Mouse (Mus musculus) heart, postnatal 0 days (tissue): ENCODE data around the gene Ntn3. TPM values are rescaled to one million over a fixed set of nuclear protein-coding genes. Genes with fewer than 3 reads are reported as not detected.

Experiments
- ATAC-seq: fragments of 200-750 bp; cut with Nextera tagmentation; 2 replicates; pipeline ENCODE4 v1.8.0; 2017; ENCODE audit warnings: low read depth, moderate number of reproducible peaks, moderate library complexity; ENCODE audit not compliant: insufficient read depth
- DNase-seq: peaks from one replicate; pipeline ENCODE4 v3.0.0-alpha.2; 2016; ENCODE audit warnings: low spot score
- H3K27ac ChIP-seq: fragments of 300-500 bp; sonication (generic); 2 replicates; pipeline ENCODE4 v1.5.1; 2014; ENCODE audit warnings: low read depth, mild to moderate bottlenecking
- H3K27me3 ChIP-seq: fragments of 300-500 bp; sonication (generic); 2 replicates; pipeline ENCODE4 v1.6.1; 2014; ENCODE audit warnings: low read length, mixed read lengths; ENCODE audit not compliant: control insufficient read depth, insufficient read depth
- H3K36me3 ChIP-seq: fragments of 300-500 bp; sonication (generic); replicated peaks from 2 replicates; pipeline ENCODE4 v1.6.1; 2014; ENCODE audit warnings: low read length, mixed read lengths; ENCODE audit not compliant: control insufficient read depth, insufficient read depth
- H3K4me1 ChIP-seq: fragments of 300-500 bp; sonication (generic); 2 replicates; pipeline ENCODE4 v1.6.1; 2014; ENCODE audit warnings: antibody characterized with exemption; ENCODE audit not compliant: control insufficient read depth, insufficient read depth
- H3K4me2 ChIP-seq: fragments of 300-500 bp; sonication (generic); 2 replicates; pipeline ENCODE4 v1.6.1; 2014; ENCODE audit warnings: low read depth, mild to moderate bottlenecking, low read length, moderate library complexity
- H3K4me3 ChIP-seq: fragments of 300-500 bp; sonication (generic); 2 replicates; pipeline ENCODE4 v1.5.1; 2014; ENCODE audit warnings: low read depth, low read length
- H3K9ac ChIP-seq: fragments of 300-500 bp; sonication (generic); replicated peaks from 2 replicates; pipeline ENCODE4 v1.6.1; 2014; ENCODE audit warnings: low read depth, low read length, mixed read lengths
- H3K9me3 ChIP-seq: fragments of 300-500 bp; sonication (generic); replicated peaks from 2 replicates; pipeline ENCODE4 v1.6.1; 2016; ENCODE audit warnings: low read length; ENCODE audit not compliant: control insufficient read depth
- CTCF ChIP-seq: IDR thresholded peaks from 2 replicates; pipeline ENCODE4 v1.5.1; 2016; ENCODE audit warnings: antibody characterized with exemption, control low read depth, low read depth
- EP300 ChIP-seq: IDR thresholded peaks from 2 replicates; pipeline ENCODE4 v1.6.1; 2016; ENCODE audit warnings: antibody characterized with exemption, low read depth
- WGBS: fragments of 180-500 bp; shearing (Covaris S2); extraction: QIAGEN DNeasy Blood & Tissue Kit; methylation state at CpG from one replicate; pipeline ENCODE4 v1.1.7; 2014; 5-methylcytosine and 5-hydroxymethylcytosine counted together
- polyA plus RNA-seq: library from polyadenylated mRNA; unstranded; fragments of >200 nt; fragmentation: Nextera tagmentation; extraction: Ambion mirVana; gene quantifications from 2 replicates; pipeline ENCODE4 v1.2.1, GENCODE M21; 2015
- total RNA-seq: library from RNA; depleted of rRNA; stranded (reverse); fragments of >200 nt; gene quantifications from 2 replicates; pipeline ENCODE4 v1.2.3, GENCODE M21; 2014; ENCODE audit warnings: low replicate concordance

Ntn3 gene
- total and polyA plus RNA-seq, 2 experiments from 2014 or later: 0.59 to 7.3 TPM

GRCm38 (mm10) chr17:24220435-24221411 is 11.4 kb upstream of the Ntn3 start, which contains the start of gene Tedc2:
Tedc2 (minus strand) TSS chr17:24220851.
- peak within 1 kb of the TSS; percentile 73 for H3K4me3 ChIP-seq
- H3K27ac ChIP-seq: peak within 1 kb of the TSS; percentile 43; the same call in 1 of the 2 replicates
- no peak for TF ChIP-seq EP300
- TF ChIP-seq CTCF: peak; percentile 12; the same call in 1 of the 2 replicates
- peak within 1 kb of the TSS; percentile 71 for H3K9ac ChIP-seq
- H3K9me3 ChIP-seq: no peaks in the 10 kb centered on the region
- WGBS: 2% methylated on average over 41 of the region's 41 CpGs
- no peaks in the 10 kb centered on the region for H3K27me3 ChIP-seq
- H3K4me2 ChIP-seq: peak within 1 kb of the TSS; percentile 77
- peaks cover 41% of the 10 kb centered on the region for H3K36me3 ChIP-seq
- ATAC-seq (peak; percentile 94), DNase-seq (peak; percentile 93)
- peaks cover 13% of the 10 kb centered on the region for H3K4me1 ChIP-seq

DNA sequence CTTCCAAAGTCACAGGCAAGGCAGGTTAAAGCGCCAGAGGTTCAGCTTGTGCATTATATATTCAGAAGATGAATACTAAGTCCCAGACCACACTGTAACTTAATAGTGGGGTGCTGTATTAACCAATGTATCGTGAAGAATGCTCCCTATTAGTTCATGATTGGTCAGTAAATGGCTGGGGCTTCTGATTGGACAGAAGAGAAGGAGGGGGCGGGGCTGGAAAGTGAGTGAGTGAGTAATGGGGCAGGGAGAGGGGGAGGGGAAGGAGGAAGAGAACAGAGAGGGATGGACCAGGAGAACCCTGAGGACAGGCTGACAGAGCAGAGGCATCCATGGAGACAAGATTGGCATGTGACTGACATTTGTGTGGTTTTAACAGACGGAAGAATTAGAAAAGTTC is 7.5 kb upstream of the Ntn3 start:
- peaks cover 13% of the 10 kb centered on the region for H3K4me1 ChIP-seq
- TF ChIP-seq CTCF: no peak
- no peak for TF ChIP-seq EP300
- no peaks in the 10 kb centered on the region for H3K9me3 ChIP-seq
- no peak for DNase-seq
- no peak overlapping the region for H3K4me2 ChIP-seq
- no peak overlapping the region for H3K9ac ChIP-seq
- no peak overlapping the region for H3K27ac ChIP-seq
- no peaks in the 10 kb centered on the region for H3K27me3 ChIP-seq
- 68% methylated on average over 4 of the region's 4 CpGs for WGBS
- peaks cover 10% of the 10 kb centered on the region; the same call in 1 of the 2 replicates for H3K36me3 ChIP-seq
- H3K4me3 ChIP-seq: no peak overlapping the region
- ATAC-seq: no peak

GRCm38 (mm10) chr17:24213186-24213585 is 3.9 kb upstream of the Ntn3 start:
- 73% methylated on average over 6 of the region's 6 CpGs for WGBS

GRCm38 (mm10) chr17:24212441-24213018 is 3.2 kb upstream of the Ntn3 start:
- Histone ChIP-seq H3K9me3 (no peaks in the 10 kb centered on the region), H3K9ac (no peak overlapping the region), H3K4me1 (peaks cover 13% of the 10 kb centered on the region), H3K4me2 (peak overlapping the region; percentile 65; the same call in 1 of the 2 replicates), H3K4me3 (no peak overlapping the region), H3K36me3 (peaks cover 6% of the 10 kb centered on the region; the same call in 1 of the 2 replicates), H3K27ac (no peak overlapping the region), H3K27me3 (peaks cover 31% of the 10 kb centered on the region)
- TF ChIP-seq CTCF (no peak), EP300 (no peak)
- DNase-seq: no peak
- WGBS: 29% methylated on average over 5 of the region's 5 CpGs
- no peak for ATAC-seq

More at GRCm38 (mm10) chr17:24213186-24213585, 3.9 kb upstream of the Ntn3 start:
- no peaks in the 10 kb centered on the region for H3K9me3 ChIP-seq
- peaks cover 24% of the 10 kb centered on the region for H3K27me3 ChIP-seq
- H3K36me3 ChIP-seq: peaks cover 10% of the 10 kb centered on the region; the same call in 1 of the 2 replicates
- H3K4me2 ChIP-seq: no peak overlapping the region
- DNase-seq (no peak), ATAC-seq (no peak)
- no peak overlapping the region for H3K4me3 ChIP-seq
- no peak overlapping the region for H3K9ac ChIP-seq
- no peak for TF ChIP-seq EP300
- TF ChIP-seq CTCF: no peak
- peaks cover 13% of the 10 kb centered on the region for H3K4me1 ChIP-seq
- no peak overlapping the region for H3K27ac ChIP-seq

- H3K9me3 ChIP-seq: no peaks in the 10 kb centered on the region
- no peak for DNase-seq
- peaks cover 13% of the 10 kb centered on the region for H3K4me1 ChIP-seq
- peaks cover 5% of the 10 kb centered on the region; the same call in 1 of the 2 replicates for H3K36me3 ChIP-seq
- H3K9ac ChIP-seq: peak overlapping the region; percentile 55
- no peak overlapping the region for H3K27ac ChIP-seq
- H3K4me3 ChIP-seq: peak overlapping the region; percentile 36
- peak overlapping the region; percentile 65 for H3K4me2 ChIP-seq
- no peak for ATAC-seq
- H3K27me3 ChIP-seq: peaks cover 38% of the 10 kb centered on the region
- no peak for TF ChIP-seq EP300
- no peak for TF ChIP-seq CTCF
- WGBS: 5% methylated on average over 37 of the region's 37 CpGs
Observed at GRCm38 (mm10) chr17:24211631-24212440, 2.5 kb upstream of the Ntn3 start.
